Mouse (Mus musculus) heart, adult 2 months (tissue): ENCODE results near the gene Shisa8. TPM values are rescaled to one million over a fixed set of nuclear protein-coding genes. Genes with fewer than 3 reads are reported as not detected.
A peak's percentile ranks its signal among the peaks of the same experiment; 100 is the strongest.

Source experiments
- DNase-seq, 2 experiments: peaks; one replicate each; pipeline ENCODE4 v3.0.0; 2021
- H3K27ac ChIP-seq: fragments of 200-600 bp; 2 replicates; pipeline ENCODE4 v1.8.1; 2022
- H3K27me3 ChIP-seq: fragments of 200-500 bp; 2 replicates; pipeline ENCODE4 v1.6.1; 2012; ENCODE audit warnings: mild to moderate bottlenecking, low read length, inconsistent platforms, mixed read lengths; ENCODE audit not compliant: control insufficient read depth, insufficient read depth
- H3K36me3 ChIP-seq: fragments of 200-500 bp; 2 replicates; pipeline ENCODE4 v1.6.1; 2012; ENCODE audit warnings: low read length, inconsistent platforms; ENCODE audit not compliant: control insufficient read depth, insufficient read depth
- H3K4me1 ChIP-seq: fragments of 200-500 bp; 2 replicates; pipeline ENCODE4 v1.6.1; 2011; ENCODE audit warnings: low read length; ENCODE audit not compliant: control insufficient read depth, insufficient read depth
- H3K4me3 ChIP-seq: fragments of 200-600 bp; 2 replicates; pipeline ENCODE4 v1.8.1; 2022
- H3K79me2 ChIP-seq: fragments of 200-500 bp; replicated peaks from 2 replicates; pipeline ENCODE4 v1.6.1; 2012; ENCODE audit warnings: mild to moderate bottlenecking, inconsistent platforms, low read length, moderate library complexity, mixed read lengths; ENCODE audit not compliant: control insufficient read depth, insufficient read depth
- H3K9ac ChIP-seq: fragments of 200-500 bp; 2 replicates; pipeline ENCODE4 v1.6.1; 2012; ENCODE audit warnings: low read depth, mild to moderate bottlenecking, control low read depth, inconsistent platforms, low read length, mixed read lengths
- CTCF ChIP-seq: fragments of 200-600 bp; IDR thresholded peaks from 2 replicates; pipeline ENCODE4 v1.8.1; 2022; ENCODE audit warnings: antibody characterized with exemption, mild to moderate bottlenecking, moderate library complexity
- EP300 ChIP-seq: fragments of 200-500 bp; IDR thresholded peaks from 2 replicates; pipeline ENCODE4 v1.6.1; 2011; ENCODE audit warnings: low read depth, low read length, control low read depth; ENCODE audit not compliant: insufficient read depth
- POLR2A ChIP-seq: fragments of 200-500 bp; IDR thresholded peaks from 2 replicates; pipeline ENCODE4 v1.6.1; 2011; ENCODE audit warnings: mild to moderate bottlenecking, low read depth, low read length, control low read depth; ENCODE audit not compliant: insufficient read depth
- WGBS: fragments of 180-500 bp; shearing (Covaris S2); methylation state at CpG from one replicate; pipeline ENCODE4 v1.1.7; 2018; 5-methylcytosine and 5-hydroxymethylcytosine counted together
- intact Hi-C: fragments of 180-260 bp; cut with DNase I; formaldehyde crosslinking; loops from one replicate; pipeline ENCODE4 v1.15.1; 2025
- polyA plus RNA-seq: library from polyadenylated mRNA; depleted of rRNA; stranded (reverse); fragments of >200 nt; gene quantifications from 2 replicates; pipeline ENCODE4 v1.2.3, GENCODE M21; 2012
- total RNA-seq, 2 experiments: library from RNA; stranded (reverse); gene quantifications; 2 replicates each; pipeline ENCODE4 v1.2.3; 2021

The Shisa8 gene
- total and polyA plus RNA-seq, 3 experiments = 0.13 to 0.23 (median 0.21) TPM

DNA sequence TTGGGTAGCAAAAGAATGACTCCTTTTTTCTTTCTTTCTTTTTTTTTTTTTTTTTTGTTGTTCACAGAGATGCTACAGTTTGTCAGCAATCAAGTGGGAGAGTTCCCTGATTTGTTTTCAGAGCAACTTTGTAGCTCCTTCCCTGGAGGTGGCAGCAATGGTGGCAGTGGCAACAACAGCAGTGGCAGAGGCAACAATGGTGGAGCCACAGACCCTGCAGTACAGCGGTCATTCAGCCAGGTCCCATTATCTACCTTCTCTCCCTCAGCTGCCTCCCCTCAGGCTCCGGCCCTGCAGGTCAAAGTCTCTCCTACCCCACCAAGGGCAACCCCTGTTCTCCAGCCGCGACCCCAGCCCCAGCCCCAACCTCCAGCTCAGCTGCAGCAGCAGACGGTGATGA lies 42.9 kb downstream of the Shisa8 start:
- no peak overlapping the region for H3K9ac ChIP-seq
- peaks cover 3% of the 10 kb centered on the region for H3K4me1 ChIP-seq
- intact Hi-C loops = loop anchor here (5.0 kb wide), 1 partner anchor 42 kb away; the partner anchor contains the start of gene Ccdc134
- no peaks in the 10 kb centered on the region for H3K36me3 ChIP-seq
- peaks cover 2% of the 10 kb centered on the region; the same call in 1 of the 2 replicates for H3K79me2 ChIP-seq
- DNase-seq = no peak
- H3K4me3 ChIP-seq = no peak overlapping the region
- no peak overlapping the region for H3K27ac ChIP-seq
- WGBS = 90% methylated on average over 5 of the region's 5 CpGs
- no peak for TF ChIP-seq EP300
- no peak for TF ChIP-seq POLR2A
- H3K27me3 ChIP-seq = no peaks in the 10 kb centered on the region

DNA sequence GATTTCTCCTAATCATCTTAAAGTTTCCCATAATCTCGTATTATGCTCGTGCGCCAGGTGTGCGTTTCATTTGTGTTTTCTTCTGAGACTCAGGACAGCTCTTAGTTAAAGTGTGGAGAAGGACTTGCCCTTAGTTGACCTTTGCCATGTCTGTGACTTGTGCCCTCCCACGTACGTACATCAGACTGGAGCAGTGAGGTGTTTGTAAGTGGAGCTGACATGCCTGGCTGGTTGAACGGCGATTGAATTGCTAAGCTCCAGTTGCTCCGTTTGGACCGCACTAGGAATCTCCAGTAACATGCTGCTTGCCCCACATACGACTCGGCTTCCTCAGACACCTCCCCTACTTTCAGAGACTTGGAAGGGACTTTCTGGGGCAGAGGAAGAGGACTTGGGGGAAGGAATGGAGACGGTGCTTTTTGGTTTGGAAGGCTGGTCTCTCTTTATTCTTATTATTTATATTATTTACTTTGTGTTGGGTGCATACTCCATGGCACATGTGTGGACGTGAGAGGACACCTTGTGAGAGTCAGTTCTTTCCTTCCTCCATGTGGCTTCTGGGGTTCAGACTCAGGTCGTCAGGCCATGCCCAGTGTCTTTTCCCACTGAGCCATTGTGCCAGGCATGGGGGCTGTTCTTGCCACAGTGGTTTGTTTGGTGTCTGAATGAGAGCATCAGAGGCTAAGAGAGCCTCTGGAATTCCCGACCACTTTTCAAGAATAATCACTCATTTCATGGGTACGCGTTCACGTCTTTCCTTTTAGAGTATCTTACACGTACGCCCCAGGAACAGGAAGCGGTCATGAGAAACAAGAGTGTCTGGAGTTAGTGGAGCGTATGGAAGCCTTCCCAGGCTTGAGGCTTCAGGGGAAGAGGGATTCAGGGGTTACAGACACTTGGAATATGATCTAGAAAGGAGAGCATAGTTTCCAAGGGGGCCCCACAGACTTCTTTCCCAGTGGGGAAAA lies 45.1 kb downstream of the Shisa8 start:
- WGBS = 70% methylated on average over 23 of the region's 23 CpGs
- TF ChIP-seq CTCF (no peak), EP300 (no peak), POLR2A (no peak)
- peaks cover 2% of the 10 kb centered on the region; the same call in 1 of the 2 replicates for H3K79me2 ChIP-seq
- DNase-seq = no peak
- H3K27ac ChIP-seq = no peak overlapping the region
- intact Hi-C loops = loop anchor here (5.0 kb wide), 1 partner anchor 40 kb away; the partner anchor contains the start of gene Ccdc134
- H3K4me1 ChIP-seq = peaks cover 3% of the 10 kb centered on the region
- no peak overlapping the region for H3K9ac ChIP-seq
- H3K4me3 ChIP-seq = no peak overlapping the region
- H3K27me3 ChIP-seq = no peaks in the 10 kb centered on the region
- no peaks in the 10 kb centered on the region for H3K36me3 ChIP-seq

DNA sequence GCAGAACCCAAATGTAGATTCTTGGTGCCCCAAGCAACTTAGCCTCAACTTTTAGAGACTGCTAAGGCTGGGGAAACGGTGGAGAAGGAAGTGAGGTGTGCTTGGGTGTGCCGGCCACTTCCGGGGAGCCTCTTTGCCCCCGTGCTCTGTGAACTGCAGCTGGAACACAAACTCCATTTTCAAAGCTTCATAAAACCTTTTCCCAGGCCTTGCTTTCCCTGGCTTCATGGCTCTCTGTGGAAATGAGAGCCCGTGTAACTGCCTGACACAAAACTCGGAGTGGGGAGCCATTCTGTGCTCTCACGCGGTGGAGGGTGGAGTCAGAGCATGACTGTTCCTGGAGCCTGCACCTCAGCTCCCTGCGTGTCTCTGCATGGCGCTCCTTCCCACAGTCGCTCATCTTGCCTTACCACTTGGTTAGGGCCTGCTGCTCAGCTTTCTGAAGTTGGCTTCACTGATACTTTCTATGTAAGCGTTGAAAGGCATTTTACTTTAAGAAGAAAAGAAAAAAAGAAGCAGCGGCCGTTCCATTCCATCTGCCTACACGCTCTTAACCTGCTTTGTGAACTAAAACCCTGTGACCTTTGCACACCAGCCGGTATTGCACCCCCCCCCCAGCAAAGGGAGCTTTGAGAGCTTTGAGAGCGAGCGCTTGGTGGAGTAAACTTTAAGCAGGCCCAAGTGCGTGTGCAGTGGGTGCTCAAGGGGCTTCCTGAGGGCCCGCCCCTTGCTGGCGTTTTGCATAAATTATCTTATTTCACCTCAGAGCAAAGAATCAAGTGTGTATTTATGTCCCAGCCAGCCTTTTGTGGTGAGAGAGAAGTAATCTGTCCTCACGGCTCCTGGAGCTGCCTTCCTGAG lies 46.1 kb downstream of the Shisa8 start:
- Histone ChIP-seq H3K4me3 (no peak overlapping the region), H3K27ac (no peak overlapping the region), H3K27me3 (no peaks in the 10 kb centered on the region), H3K4me1 (peaks cover 3% of the 10 kb centered on the region), H3K9ac (no peak overlapping the region), H3K79me2 (peaks cover 2% of the 10 kb centered on the region; the same call in 1 of the 2 replicates), H3K36me3 (no peaks in the 10 kb centered on the region)
- TF ChIP-seq POLR2A (no peak), CTCF (no peak), EP300 (no peak)
- intact Hi-C loops = loop anchor here (5.0 kb wide), 1 partner anchor 39 kb away; the partner anchor contains the start of gene Ccdc134
- peak in 1 of 2 experiments; percentile 22 for DNase-seq
- 85% methylated on average over 22 of the region's 22 CpGs for WGBS

DNA sequence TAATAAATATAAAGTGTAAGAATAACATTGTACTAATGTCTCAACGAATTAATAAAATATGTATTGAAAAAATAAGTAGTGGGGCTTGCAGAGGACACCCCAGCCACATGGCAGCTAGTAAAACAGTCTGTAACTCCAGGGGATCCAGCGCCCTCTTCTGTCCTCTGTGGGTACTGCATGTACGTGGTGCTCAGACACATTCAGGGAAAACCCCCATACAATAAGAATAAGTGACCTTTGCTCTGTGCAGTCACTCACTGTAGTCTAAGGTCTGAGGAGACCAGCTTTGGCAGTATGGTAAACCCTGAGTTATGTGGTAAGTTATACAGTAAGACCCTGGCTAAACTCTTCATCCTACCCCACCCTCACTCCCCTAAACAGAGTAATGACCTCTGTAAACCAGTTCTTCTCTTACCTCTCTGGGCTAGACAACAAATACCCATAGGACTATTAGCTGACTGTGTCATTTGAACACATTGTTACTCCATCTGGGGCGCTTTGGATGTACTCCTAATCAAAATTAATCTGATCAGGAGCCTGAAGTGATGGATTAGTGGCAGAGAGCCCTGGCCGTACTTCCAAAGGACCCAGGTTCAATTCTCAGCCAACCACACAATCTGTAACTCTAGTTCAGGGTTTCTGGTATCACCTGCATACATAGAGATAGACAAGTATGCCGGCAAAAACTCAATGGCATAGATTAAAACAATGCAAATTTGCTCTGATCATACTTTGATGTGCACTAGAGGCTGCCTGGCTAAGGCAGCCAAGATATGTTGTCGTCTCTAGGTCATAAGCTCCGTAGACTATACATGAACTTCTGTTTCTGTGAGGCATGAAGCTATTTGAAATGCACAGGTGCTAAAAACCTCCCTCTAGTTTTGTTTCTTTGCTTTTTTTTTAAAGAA lies 47.0 kb downstream of the Shisa8 start:
- peak; percentile 74 to 85 for DNase-seq
- Histone ChIP-seq H3K79me2 (peaks cover 2% of the 10 kb centered on the region; the same call in 1 of the 2 replicates), H3K36me3 (no peaks in the 10 kb centered on the region), H3K4me3 (no peak overlapping the region), H3K27ac (no peak overlapping the region), H3K9ac (no peak overlapping the region), H3K4me1 (peaks cover 6% of the 10 kb centered on the region), H3K27me3 (no peaks in the 10 kb centered on the region)
- TF ChIP-seq EP300 (no peak), POLR2A (no peak), CTCF (no peak; the same call in none of the 2 replicates)
- intact Hi-C loops = loop anchor here (1.0 to 5.0 kb wide), 3 partner anchors 27 to 101 kb away; partner anchors contain the start of gene Ccdc134
- 61% methylated on average over 8 of the region's 8 CpGs for WGBS

DNA sequence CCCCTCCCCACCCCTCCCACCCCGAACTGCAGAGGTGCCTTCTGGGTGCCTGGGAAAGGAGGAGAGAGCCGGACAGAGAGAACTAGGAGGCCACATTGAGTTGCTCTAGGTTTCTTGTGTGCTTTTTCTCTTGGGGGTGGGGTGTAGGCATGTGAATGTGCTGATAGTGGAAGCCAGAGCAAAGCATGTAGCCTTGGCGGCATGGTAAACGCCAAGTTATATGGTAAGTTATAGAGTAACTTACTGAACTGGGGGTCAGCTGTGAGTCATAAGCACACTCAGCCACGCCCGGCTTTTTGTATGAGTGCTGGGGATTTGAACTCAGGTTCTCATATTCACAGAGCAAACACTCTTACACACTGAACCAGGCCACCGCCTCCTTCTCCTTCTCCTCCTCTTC lies 48.1 kb downstream of the Shisa8 start:
- TF ChIP-seq POLR2A = no peak
- TF ChIP-seq EP300 = no peak
- no peak for TF ChIP-seq CTCF
- intact Hi-C loops = loop anchor here (2.0 kb wide), 1 partner anchor 100 kb away; no protein-coding TSS in a partner anchor
- no peaks in the 10 kb centered on the region for H3K27me3 ChIP-seq
- H3K4me3 ChIP-seq = no peak overlapping the region
- H3K4me1 ChIP-seq = peaks cover 7% of the 10 kb centered on the region
- WGBS = 66% methylated on average over 7 of the region's 7 CpGs
- H3K36me3 ChIP-seq = no peaks in the 10 kb centered on the region
- no peak overlapping the region for H3K9ac ChIP-seq
- DNase-seq = no peak
- H3K79me2 ChIP-seq = peaks cover 3% of the 10 kb centered on the region; the same call in 1 of the 2 replicates
- no peak overlapping the region for H3K27ac ChIP-seq
